Mouse (Mus musculus) intestine, embryonic 16.5 days (tissue): ENCODE data around the gene Nckap1l. TPM values are rescaled to one million over a fixed set of nuclear protein-coding genes. Genes with fewer than 3 reads are reported as not detected.
A peak's percentile ranks its signal among the peaks of the same experiment; 100 is the strongest.

Experiments
- ATAC-seq: fragments of 200-750 bp; cut with Nextera tagmentation; 2 replicates; pipeline ENCODE4 v1.8.0; 2017; ENCODE audit warnings: moderate TSS enrichment, moderate library complexity
- H3K27ac ChIP-seq: fragments of 300-500 bp; sonication (generic); 2 replicates; pipeline ENCODE4 v1.5.1; 2014; ENCODE audit warnings: mild to moderate bottlenecking, low read length
- H3K27me3 ChIP-seq: fragments of 300-500 bp; sonication (generic); replicated peaks from 2 replicates; pipeline ENCODE4 v1.6.1; 2014; ENCODE audit warnings: low read length, control low read depth, mixed read lengths; ENCODE audit not compliant: control insufficient read depth, insufficient read depth
- H3K36me3 ChIP-seq: fragments of 300-500 bp; sonication (generic); 2 replicates; pipeline ENCODE4 v1.6.1; 2014; ENCODE audit warnings: low read length, control low read depth; ENCODE audit not compliant: control insufficient read depth, insufficient read depth
- H3K4me1 ChIP-seq: fragments of 300-500 bp; sonication (generic); 2 replicates; pipeline ENCODE4 v1.6.1; 2014; ENCODE audit warnings: low read length, control low read depth, mixed read lengths; ENCODE audit not compliant: control insufficient read depth, insufficient read depth
- H3K4me2 ChIP-seq: fragments of 300-500 bp; sonication (generic); 2 replicates; pipeline ENCODE4 v1.6.1; 2014; ENCODE audit warnings: low read depth, low read length, control low read depth
- H3K4me3 ChIP-seq: fragments of 300-500 bp; sonication (generic); 2 replicates; pipeline ENCODE4 v1.5.1; 2014; ENCODE audit warnings: mild to moderate bottlenecking, low read length
- H3K9ac ChIP-seq: fragments of 300-500 bp; sonication (generic); 2 replicates; pipeline ENCODE4 v1.6.1; 2014; ENCODE audit warnings: low read depth, low read length
- H3K9me3 ChIP-seq: fragments of 300-500 bp; sonication (generic); 2 replicates; pipeline ENCODE4 v1.6.1; 2016; ENCODE audit warnings: low read length, control low read depth; ENCODE audit not compliant: control insufficient read depth
- WGBS: fragments of 180-500 bp; shearing (Covaris S2); extraction: QIAGEN DNeasy Blood & Tissue Kit; methylation state at CpG from one replicate; pipeline ENCODE4 v1.1.7; 2014; 5-methylcytosine and 5-hydroxymethylcytosine counted together
- polyA plus RNA-seq: library from polyadenylated mRNA; unstranded; fragments of >200 nt; fragmentation: Nextera tagmentation; extraction: Ambion mirVana; gene quantifications from 2 replicates; pipeline ENCODE4 v1.2.1, GENCODE M21; 2015

Nckap1l gene
- polyA plus RNA-seq, 1 experiment from 2014 or later = 3.8 TPM

DNA sequence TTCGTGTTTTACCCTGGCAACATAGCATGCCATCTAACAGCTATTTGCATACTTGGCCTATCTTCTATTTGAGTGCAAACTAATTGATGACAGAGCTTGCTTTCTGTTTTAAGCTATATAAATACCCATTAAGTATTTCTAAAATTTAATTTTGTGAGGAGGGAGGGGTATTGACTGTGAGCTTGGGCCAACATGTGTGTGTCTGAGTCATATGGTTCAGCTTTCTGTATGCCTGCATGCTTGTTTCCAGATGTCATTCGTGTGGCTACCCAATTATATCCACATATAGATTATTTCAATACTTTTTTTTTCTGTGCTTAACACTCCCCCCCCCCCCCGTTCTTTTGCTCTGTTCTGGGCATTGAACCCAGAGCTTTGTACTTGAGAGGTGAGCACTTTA lies 18.7 kb downstream of the Nckap1l start:
- H3K4me2 ChIP-seq = no peak overlapping the region
- no peak for ATAC-seq
- H3K9ac ChIP-seq = no peak overlapping the region
- H3K27ac ChIP-seq = no peak overlapping the region
- no peak overlapping the region for H3K4me3 ChIP-seq
- H3K27me3 ChIP-seq = no peaks in the 10 kb centered on the region
- H3K4me1 ChIP-seq = no peaks in the 10 kb centered on the region
- WGBS = 77% methylated on average over 3 of the region's 3 CpGs
- H3K36me3 ChIP-seq = no peaks in the 10 kb centered on the region
- no peaks in the 10 kb centered on the region for H3K9me3 ChIP-seq

DNA sequence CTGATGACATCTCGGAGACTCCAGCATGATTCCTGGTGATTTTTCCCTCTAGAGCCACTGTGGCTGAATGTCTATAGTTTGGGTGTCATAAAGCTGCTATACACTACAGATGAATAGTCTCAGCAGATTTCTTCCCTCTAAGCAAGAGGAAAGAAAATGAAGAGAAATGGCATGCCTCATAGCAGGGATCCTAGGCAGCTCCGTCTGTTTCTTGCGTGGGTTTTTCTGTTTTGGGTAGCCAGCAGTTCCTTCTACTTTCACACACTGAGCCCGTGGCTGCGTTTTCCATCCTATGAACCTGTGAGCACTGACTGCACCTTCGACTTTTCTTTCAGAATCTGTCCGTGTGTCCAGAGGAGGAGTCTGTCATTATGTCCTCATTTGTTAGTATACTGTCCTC lies 19.6 kb downstream of the Nckap1l start:
- 89% methylated on average over 7 of the region's 7 CpGs for WGBS
- Histone ChIP-seq H3K4me3 (no peak overlapping the region), H3K36me3 (no peaks in the 10 kb centered on the region), H3K4me2 (no peak overlapping the region), H3K27me3 (no peaks in the 10 kb centered on the region), H3K4me1 (no peaks in the 10 kb centered on the region), H3K9me3 (no peaks in the 10 kb centered on the region), H3K9ac (no peak overlapping the region), H3K27ac (no peak overlapping the region)
- no peak for ATAC-seq

DNA sequence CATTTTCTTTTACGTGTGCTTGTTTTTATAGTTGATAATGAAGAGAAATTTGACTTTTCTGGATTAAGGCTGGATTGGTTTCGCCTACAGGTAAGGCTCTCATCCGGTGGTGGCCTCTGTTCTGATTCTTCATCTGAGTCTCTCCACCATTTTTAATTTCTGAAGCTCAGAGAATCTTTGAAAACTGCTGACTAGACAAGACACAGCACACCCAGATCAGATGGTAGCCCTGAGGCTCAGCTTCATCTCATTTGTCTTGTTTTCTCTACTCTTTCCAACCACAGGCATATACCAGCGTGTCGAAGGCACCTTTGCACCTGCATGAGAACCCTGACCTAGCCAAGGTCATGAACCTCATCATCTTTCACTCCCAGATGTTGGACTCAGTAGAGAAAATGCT lies 20.2 kb downstream of the Nckap1l start:
- H3K4me1 ChIP-seq = no peaks in the 10 kb centered on the region
- no peak for ATAC-seq
- 87% methylated on average over 5 of the region's 5 CpGs for WGBS
- H3K4me3 ChIP-seq = no peak overlapping the region
- no peak overlapping the region for H3K4me2 ChIP-seq
- no peak overlapping the region for H3K9ac ChIP-seq
- no peak overlapping the region for H3K27ac ChIP-seq
- H3K27me3 ChIP-seq = no peaks in the 10 kb centered on the region
- H3K9me3 ChIP-seq = no peaks in the 10 kb centered on the region
- H3K36me3 ChIP-seq = no peaks in the 10 kb centered on the region

DNA sequence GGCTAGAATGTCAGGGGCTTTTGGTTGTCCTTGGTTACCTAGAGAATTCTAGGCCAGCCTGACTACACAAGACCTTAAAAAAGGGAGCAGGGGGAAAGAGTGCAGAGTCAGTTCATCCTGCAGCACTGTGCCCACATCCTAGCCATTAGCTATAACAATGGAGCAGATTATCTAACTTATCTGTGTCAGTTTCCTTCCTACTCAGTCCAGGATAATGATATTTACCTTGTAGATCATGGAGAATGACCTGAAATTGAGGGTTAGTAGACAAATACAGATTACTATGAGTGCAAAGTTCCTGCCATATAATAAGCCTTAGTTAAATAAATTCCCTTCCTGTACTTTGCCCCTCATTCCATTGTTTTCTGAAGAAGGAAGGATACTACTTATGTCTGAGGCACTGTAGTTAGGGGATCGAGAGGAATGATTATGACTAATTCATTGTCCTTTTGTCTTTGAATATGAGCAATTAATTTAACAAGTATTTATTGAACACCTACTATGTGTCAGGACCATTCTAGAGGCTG lies 25.5 kb downstream of the Nckap1l start:
- no peaks in the 10 kb centered on the region for H3K27me3 ChIP-seq
- no peaks in the 10 kb centered on the region for H3K9me3 ChIP-seq
- H3K27ac ChIP-seq = no peak overlapping the region; the same call in 1 of the 2 replicates
- no peaks in the 10 kb centered on the region for H3K36me3 ChIP-seq
- no peak overlapping the region for H3K4me3 ChIP-seq
- 48% methylated on average over 1 of the region's 1 CpGs for WGBS
- no peaks in the 10 kb centered on the region for H3K4me1 ChIP-seq
- H3K4me2 ChIP-seq = no peak overlapping the region
- ATAC-seq = peak; percentile 93
- H3K9ac ChIP-seq = no peak overlapping the region

DNA sequence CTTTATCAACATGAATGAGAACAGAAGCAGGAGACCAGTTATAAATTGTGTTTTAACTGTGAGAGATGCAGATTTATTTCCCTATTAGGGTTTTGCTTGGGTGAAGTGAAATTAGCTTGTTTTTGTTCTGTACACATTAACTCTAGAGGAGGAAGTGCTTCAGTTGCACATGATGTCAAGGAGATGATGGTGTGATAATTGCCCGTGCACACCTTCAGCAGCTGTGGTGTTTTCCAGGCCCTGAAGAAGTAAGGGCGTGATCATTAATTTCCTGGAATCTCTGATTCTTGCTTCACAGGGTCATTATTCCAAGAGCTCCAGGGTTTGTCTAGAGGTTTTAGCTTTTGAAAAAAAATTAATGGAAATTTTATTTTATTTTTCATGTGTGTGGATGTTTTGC lies 26.5 kb downstream of the Nckap1l start:
- H3K9ac ChIP-seq = no peak overlapping the region
- WGBS = 51% methylated on average over 2 of the region's 2 CpGs
- no peaks in the 10 kb centered on the region for H3K36me3 ChIP-seq
- no peak overlapping the region for H3K4me3 ChIP-seq
- peak; percentile 54 for ATAC-seq
- H3K27ac ChIP-seq = peak overlapping the region; percentile 16; the same call in 1 of the 2 replicates
- no peak overlapping the region for H3K4me2 ChIP-seq
- H3K9me3 ChIP-seq = no peaks in the 10 kb centered on the region
- no peaks in the 10 kb centered on the region for H3K27me3 ChIP-seq
- no peaks in the 10 kb centered on the region for H3K4me1 ChIP-seq

DNA sequence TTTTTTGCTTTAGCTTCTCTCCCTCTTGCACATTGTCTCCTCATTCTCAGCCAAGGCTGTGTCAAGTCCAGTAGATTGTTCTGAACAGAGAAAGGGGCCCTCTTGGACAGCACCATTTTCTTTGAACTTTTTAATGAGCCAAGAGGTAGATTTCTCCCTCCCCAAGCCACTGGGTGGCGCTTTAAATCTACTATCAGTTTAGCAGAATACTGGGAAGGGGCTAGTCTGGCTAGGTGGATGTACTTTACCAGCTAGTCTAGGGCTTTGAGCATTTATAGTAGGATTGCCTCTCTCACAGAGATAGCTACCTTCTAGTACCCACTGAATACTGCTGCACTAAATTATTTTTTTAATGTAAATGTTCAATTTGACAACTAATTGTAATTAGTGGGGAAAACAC lies 28.9 kb downstream of the Nckap1l start:
- Histone ChIP-seq H3K4me1 (no peaks in the 10 kb centered on the region), H3K9ac (no peak overlapping the region), H3K4me2 (no peak overlapping the region), H3K36me3 (no peaks in the 10 kb centered on the region), H3K27me3 (no peaks in the 10 kb centered on the region), H3K4me3 (no peak overlapping the region), H3K27ac (no peak overlapping the region), H3K9me3 (no peaks in the 10 kb centered on the region)
- 3% methylated on average over 1 of the region's 1 CpGs for WGBS
- ATAC-seq = no peak

DNA sequence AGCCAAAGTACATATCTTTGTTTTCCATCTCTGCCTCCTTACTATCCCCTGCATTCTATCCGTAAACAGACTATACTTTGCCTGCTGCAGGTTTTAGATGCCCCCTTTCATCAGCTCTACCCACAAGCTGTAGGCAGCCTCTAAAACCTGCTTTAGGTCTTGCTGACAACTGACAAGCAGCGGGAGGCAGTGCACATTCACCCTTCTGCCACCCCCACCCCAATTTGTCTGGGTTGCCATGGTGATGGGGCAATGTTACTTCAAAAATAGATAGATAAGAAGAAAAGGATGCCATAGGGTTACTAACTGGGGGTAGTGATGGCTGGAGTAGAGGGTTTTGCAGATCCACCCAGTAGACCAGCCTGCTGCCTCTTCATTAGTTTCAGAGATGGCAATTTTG lies 30.9 kb downstream of the Nckap1l start:
- WGBS = 41% methylated on average over 2 of the region's 2 CpGs
- Histone ChIP-seq H3K4me2 (no peak overlapping the region), H3K4me3 (no peak overlapping the region)

DNA sequence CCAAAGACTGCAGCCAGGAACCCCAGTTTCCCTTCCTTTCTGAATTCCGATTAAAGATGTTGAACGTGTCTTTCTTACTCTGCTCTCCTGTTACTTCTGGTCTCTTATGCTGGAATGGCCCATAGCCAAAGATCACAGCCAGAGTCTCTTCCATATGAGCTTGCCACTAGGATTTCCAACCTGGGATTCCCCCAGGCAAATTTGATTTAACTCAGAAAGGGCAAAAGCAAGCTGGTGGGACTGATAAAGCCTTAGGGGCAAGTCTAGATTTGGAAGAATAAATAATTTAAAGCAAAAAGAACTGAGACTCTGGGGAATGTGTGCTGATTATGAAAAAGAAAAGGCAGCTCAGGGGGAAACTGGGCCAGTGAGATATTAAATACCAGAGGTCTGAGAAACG lies 31.5 kb downstream of the Nckap1l start:
- no peaks in the 10 kb centered on the region for H3K4me1 ChIP-seq
- H3K4me3 ChIP-seq = no peak overlapping the region
- H3K9me3 ChIP-seq = no peaks in the 10 kb centered on the region
- H3K4me2 ChIP-seq = no peak overlapping the region
- no peak overlapping the region for H3K27ac ChIP-seq
- no peak overlapping the region for H3K9ac ChIP-seq
- no peaks in the 10 kb centered on the region for H3K27me3 ChIP-seq
- WGBS = 50% methylated on average over 3 of the region's 3 CpGs
- no peak for ATAC-seq
- H3K36me3 ChIP-seq = no peaks in the 10 kb centered on the region

More for the DNA sequence above, 30.9 kb downstream of the Nckap1l start:
- no peaks in the 10 kb centered on the region for H3K36me3 ChIP-seq
- no peaks in the 10 kb centered on the region for H3K4me1 ChIP-seq
- H3K27me3 ChIP-seq = no peaks in the 10 kb centered on the region
- no peak overlapping the region for H3K9ac ChIP-seq
- no peaks in the 10 kb centered on the region for H3K9me3 ChIP-seq
- no peak for ATAC-seq
- no peak overlapping the region for H3K27ac ChIP-seq

DNA sequence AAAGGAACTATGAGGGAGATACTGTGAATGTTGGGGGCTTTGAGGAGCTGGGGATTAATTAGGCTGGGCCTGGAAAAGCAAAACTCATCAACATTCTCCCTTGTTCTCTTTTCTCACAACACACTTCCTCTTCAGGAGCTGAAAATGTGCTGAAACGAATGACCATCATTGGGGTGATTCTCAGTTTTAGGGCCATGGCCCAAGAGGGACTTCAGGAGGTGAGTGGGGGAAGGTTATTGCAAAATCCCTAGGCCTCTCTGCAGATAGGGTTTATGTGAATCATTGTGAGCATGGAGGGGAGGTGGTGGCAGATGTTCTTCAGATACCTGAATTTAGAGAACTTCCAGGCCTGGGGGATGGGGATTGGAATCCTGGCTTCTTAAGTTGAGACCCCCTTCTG lies 33.1 kb downstream of the Nckap1l start:
- no peak overlapping the region for H3K4me2 ChIP-seq
- 69% methylated on average over 1 of the region's 1 CpGs for WGBS
- H3K4me3 ChIP-seq = no peak overlapping the region
- H3K27ac ChIP-seq = no peak overlapping the region
- H3K9me3 ChIP-seq = no peaks in the 10 kb centered on the region
- no peak for ATAC-seq
- no peaks in the 10 kb centered on the region for H3K4me1 ChIP-seq
- no peak overlapping the region for H3K9ac ChIP-seq
- H3K27me3 ChIP-seq = no peaks in the 10 kb centered on the region
- no peaks in the 10 kb centered on the region for H3K36me3 ChIP-seq

DNA sequence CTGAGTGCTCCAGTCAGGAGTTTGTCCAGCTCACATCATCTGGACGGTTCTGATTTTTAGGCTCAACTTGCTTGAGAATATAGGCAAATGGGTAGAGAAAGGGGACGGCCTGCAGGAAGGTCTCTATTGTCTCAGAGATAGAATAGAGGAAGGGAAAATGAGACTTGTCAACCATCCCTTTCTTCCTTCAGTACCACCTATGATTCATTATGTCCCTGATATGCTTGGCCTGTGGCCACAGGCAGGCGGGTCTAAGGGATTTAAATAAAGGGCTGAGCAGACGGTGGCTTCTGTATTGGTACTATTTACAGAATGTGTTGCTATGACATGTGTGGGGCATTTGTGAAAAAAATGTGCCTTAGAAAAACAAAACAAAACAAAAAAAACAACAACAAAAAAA lies 34.7 kb downstream of the Nckap1l start:
- H3K27ac ChIP-seq = no peak overlapping the region
- no peak overlapping the region for H3K9ac ChIP-seq
- no peaks in the 10 kb centered on the region for H3K36me3 ChIP-seq
- H3K4me1 ChIP-seq = no peaks in the 10 kb centered on the region
- H3K4me2 ChIP-seq = no peak overlapping the region
- no peak overlapping the region for H3K4me3 ChIP-seq
- ATAC-seq = no peak
- H3K9me3 ChIP-seq = no peaks in the 10 kb centered on the region
- H3K27me3 ChIP-seq = no peaks in the 10 kb centered on the region
- 59% methylated on average over 4 of the region's 4 CpGs for WGBS
